Mouse (Mus musculus): ENCODE measurements around the gene Pard3.

GRCm38 (mm10) chr8:127055081-127055480 is 8.6 kb upstream of the Pard3 start:
- TF ChIP-seq POLR2A (IDR thresholded peaks at IDR 0.05; ENCODE audit: extremely low read depth, insufficient read depth, low read length) (no peak), CTCF (IDR thresholded peaks at IDR 0.05; ENCODE audit: extremely low read depth, insufficient read depth, low read length) (no peak)
